Mouse (Mus musculus) T-helper 2 cell (primary cell): ENCODE measurements around the gene 4930564D02Rik.

Experiments
- in situ Hi-C: fragments of 300-600 bp; cut with MboI, MseI; formaldehyde crosslinking; loops from one replicate; pipeline ENCODE4 v1.15.1; 2025; ENCODE audit warnings: high pct_unique_total_duplicates

The 4930564D02Rik gene

GRCm38 (mm10) chr3:105055666-105056065 lies 11.0 kb upstream of the 4930564D02Rik start:
- in situ Hi-C loops = loop anchor here (10.0 kb wide), 1 partner anchor 281 kb away; no protein-coding TSS in a partner anchor

GRCm38 (mm10) chr3:105058627-105059513 lies 7.8 kb upstream of the 4930564D02Rik start:
- in situ Hi-C loops = loop anchor here (10.0 kb wide), 1 partner anchor 284 kb away; no protein-coding TSS in a partner anchor

GRCm38 (mm10) chr3:105059911-105060310 lies 6.7 kb upstream of the 4930564D02Rik start:
- in situ Hi-C loops = loop anchor here (10.0 kb wide), 1 partner anchor 285 kb away; no protein-coding TSS in a partner anchor

GRCm38 (mm10) chr3:105060992-105061391 lies 5.7 kb upstream of the 4930564D02Rik start:
- in situ Hi-C loops = no loop called here

- in situ Hi-C loops = no loop called here
Measured at GRCm38 (mm10) chr3:105061496-105061895, 5.1 kb upstream of the 4930564D02Rik start.

- in situ Hi-C loops = no loop called here
Measured at GRCm38 (mm10) chr3:105061991-105062390, 4.7 kb upstream of the 4930564D02Rik start.

- in situ Hi-C loops = no loop called here
Measured at GRCm38 (mm10) chr3:105062676-105063075, 4.0 kb upstream of the 4930564D02Rik start.

- in situ Hi-C loops = no loop called here
Measured at GRCm38 (mm10) chr3:105070553-105070952, 3.9 kb downstream of the 4930564D02Rik start.

GRCm38 (mm10) chr3:105071251-105071650 lies 4.6 kb downstream of the 4930564D02Rik start:
- in situ Hi-C loops = no loop called here

- in situ Hi-C loops = no loop called here
Measured at GRCm38 (mm10) chr3:105072536-105072935, 5.9 kb downstream of the 4930564D02Rik start.

- in situ Hi-C loops = no loop called here
Measured at GRCm38 (mm10) chr3:105075796-105076195, 9.2 kb downstream of the 4930564D02Rik start.

GRCm38 (mm10) chr3:105078231-105078826 lies 11.7 kb downstream of the 4930564D02Rik start:
- in situ Hi-C loops = no loop called here

GRCm38 (mm10) chr3:105087344-105087743 lies 20.7 kb downstream of the 4930564D02Rik start:
- in situ Hi-C loops = no loop called here

- in situ Hi-C loops = no loop called here
Measured at GRCm38 (mm10) chr3:105088638-105089037, 22.0 kb downstream of the 4930564D02Rik start.

- in situ Hi-C loops = no loop called here
Measured at GRCm38 (mm10) chr3:105090147-105090546, 23.5 kb downstream of the 4930564D02Rik start.

GRCm38 (mm10) chr3:105090981-105091380 lies 24.3 kb downstream of the 4930564D02Rik start:
- in situ Hi-C loops = no loop called here

GRCm38 (mm10) chr3:105092721-105093505 lies 26.3 kb downstream of the 4930564D02Rik start:
- in situ Hi-C loops = no loop called here

GRCm38 (mm10) chr3:105094448-105094847 lies 27.8 kb downstream of the 4930564D02Rik start:
- in situ Hi-C loops = no loop called here

- in situ Hi-C loops = no loop called here
Measured at GRCm38 (mm10) chr3:105095026-105095425, 28.4 kb downstream of the 4930564D02Rik start.

- in situ Hi-C loops = no loop called here
Measured at GRCm38 (mm10) chr3:105097581-105097980, 30.9 kb downstream of the 4930564D02Rik start.

GRCm38 (mm10) chr3:105099526-105100269 lies 33.1 kb downstream of the 4930564D02Rik start:
- in situ Hi-C loops = no loop called here
